Mouse (Mus musculus): Measurements from ENCODE around the gene Trip10.

- TF ChIP-seq CTCF (IDR thresholded peaks at IDR 0.05; ENCODE audit: borderline replicate concordance, insufficient read depth, low read depth, low read length) (no peak), POLR2A (IDR thresholded peaks at IDR 0.05; ENCODE audit: borderline replicate concordance, insufficient read depth, low read length) (no peak)
Observed at GRCm38 (mm10) chr17:57250461-57251160, 1.4 kb downstream of the Trip10 start.

All from cerebellum, adult 2 months (tissue).